Mouse (Mus musculus): ENCODE measurements at regions not wholly inside any gene's neighbourhood (a gene's known extent, or its start where the extent isn't known, plus 50 kb on each side); places are given as distances from the start of the nearest gene placed in this dataset.

DNA sequence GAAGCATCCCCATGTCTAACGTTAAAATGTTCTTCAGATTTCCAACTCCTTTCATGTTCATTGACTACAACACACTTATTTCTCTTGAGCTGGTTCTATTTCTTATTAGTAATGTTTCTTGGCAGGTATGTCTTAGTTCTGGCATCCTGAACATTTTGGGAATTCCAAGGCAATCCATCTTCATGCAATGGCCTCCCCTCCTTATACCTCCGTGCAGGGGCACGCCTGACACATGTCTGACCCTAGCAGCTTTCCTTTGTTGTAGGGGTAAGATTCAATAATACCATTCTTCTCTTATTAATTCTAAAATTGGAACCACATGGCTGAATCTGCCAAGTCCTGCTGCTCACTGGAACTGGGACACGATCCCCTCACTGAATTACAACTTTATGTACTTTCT lies 89.7 kb upstream of the Nrxn1 start:
- WGBS: 50% methylated on average over 4 of the region's 4 CpGs

DNA sequence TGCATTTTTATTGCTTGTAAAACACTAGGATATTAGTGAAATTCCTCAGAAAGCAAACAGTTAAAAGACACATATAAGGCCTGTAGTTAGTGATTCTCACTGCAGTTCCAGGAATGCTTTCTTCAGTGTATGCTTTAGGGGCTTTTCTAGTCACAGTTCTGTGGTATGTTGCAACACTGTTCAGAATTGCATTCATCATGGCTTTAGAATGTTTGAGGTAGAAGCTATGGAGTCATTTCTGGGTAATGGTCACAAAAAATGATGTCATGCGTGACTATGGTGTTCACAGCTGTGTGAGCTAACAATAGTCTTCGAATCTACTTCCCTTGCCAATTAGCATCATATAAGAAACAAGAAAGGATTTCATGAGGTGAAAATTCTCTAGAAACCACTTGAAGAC lies 69.0 kb upstream of the Nrxn1 start:
- H3K9ac ChIP-seq: no peak overlapping the region
- H3K4me1 ChIP-seq: no peaks in the 10 kb centered on the region
- no peaks in the 10 kb centered on the region for H3K9me3 ChIP-seq
- no peak overlapping the region for H3K27ac ChIP-seq
- no peaks in the 10 kb centered on the region for H3K36me3 ChIP-seq
- ATAC-seq (ENCODE audit: low FRiP score, low read depth): no peak
- H3K4me2 ChIP-seq (replicated peaks): no peak overlapping the region
- 69% methylated on average over 2 of the region's 2 CpGs for WGBS
- H3K27me3 ChIP-seq: no peaks in the 10 kb centered on the region
- no peak overlapping the region for H3K4me3 ChIP-seq

More for the DNA sequence above, 89.7 kb upstream of the Nrxn1 start:
- Histone ChIP-seq H3K4me3 (no peak overlapping the region), H3K9me3 (no peaks in the 10 kb centered on the region), H3K9ac (no peak overlapping the region), H3K27ac (no peak overlapping the region), H3K36me3 (no peaks in the 10 kb centered on the region), H3K4me2 (replicated peaks) (no peak overlapping the region), H3K4me1 (no peaks in the 10 kb centered on the region; the same call in 1 of the 2 replicates), H3K27me3 (no peaks in the 10 kb centered on the region)
- peak; percentile 48; the same call in 1 of the 2 replicates for ATAC-seq (ENCODE audit: low FRiP score, low read depth)
